ENCODE assay signal across 13 mouse cellular contexts in genomic region chr15:84256254-84256850, GRCm38 (mm10). TPM values are rescaled to one million over a fixed set of nuclear protein-coding genes. Genes with fewer than 3 reads are reported as not detected.
DNase-seq lines count a peak whose midpoint lies in the region; ATAC-seq lines count a peak whose summit lies in the region.
"Had no signal": no experiment of that assay in that cellular context is flagged by ENCODE, and none has a peak within 500 bp of the region (broad histone marks: within the 10 kb centered on the region; RNA-seq: fewer than 3 reads in every experiment).

No protein-coding gene starts in this region.

- peak; percentile 20 for ATAC-seq in common myeloid progenitor, adult 5-6 weeks (replicated peaks; ENCODE audit: low read depth, poor library complexity, severe bottlenecking)
- peak; percentile 64 for ATAC-seq in megakaryocyte, adult 5-6 weeks (ENCODE audit: poor library complexity, severe bottlenecking)
- no peak for ATAC-seq in inflammation-experienced regulatory T-cells, adult 6 months

- peaks cover 4% of the 10 kb centered on the region; the same call in 1 of the 2 replicates for H3K36me3 ChIP-seq in heart, embryonic 10.5 days
- H3K36me3 ChIP-seq: embryonic facial prominence, embryonic 10.5 days had no signal

- DNase-seq in heart, embryonic 10.5 days (ENCODE audit: low spot score), result no peak
- no peak for DNase-seq in heart, postnatal 36 days
- peak; percentile 44 for DNase-seq in layer of hippocampus, adult 9-11 months
- no peak for DNase-seq in layer of hippocampus, adult 8-10 months (ENCODE audit: low spot score in 2 of 2)
- DNase-seq in adrenal gland, postnatal 4 days (ENCODE audit: low spot score in 2 of 2), result no peak
- DNase-seq: adrenal gland, postnatal 36 days; cerebellum, adult 9-10 months; kidney, adult 11 months; kidney, postnatal 4 days had no signal

- no peaks in the 10 kb centered on the region for H3K27me3 ChIP-seq in heart, embryonic 10.5 days (ENCODE audit: insufficient read depth, poor library complexity, severe bottlenecking)

- H3K9me3 ChIP-seq in heart, embryonic 10.5 days, result no peaks in the 10 kb centered on the region
- H3K9me3 ChIP-seq: embryonic facial prominence, embryonic 10.5 days had no signal

- H3K4me3 ChIP-seq in heart, embryonic 10.5 days, result no peak overlapping the region
- H3K4me3 ChIP-seq: embryonic facial prominence, embryonic 10.5 days had no signal

- H3K27ac ChIP-seq in heart, embryonic 10.5 days, result peak overlapping the region; percentile 84

- peaks cover 90% of the 10 kb centered on the region for H3K4me1 ChIP-seq in heart, embryonic 10.5 days

- intact Hi-C loops in heart, postnatal 36 days (cut with DNase I), result no loop called here

- WGBS in heart, embryonic 10.5 days, result 72% methylated on average over 12 of the region's 12 CpGs

RNA-seq across cellular contexts. Expression of gene Parvb, which starts 24.5 kb away (rescaled TPM):
- polyA plus RNA-seq in heart, embryonic 10.5 days (2016; fragmentation: Nextera tagmentation; extraction: Ambion mirVana), result 12.8 and 17.6 TPM in 2 replicates
- total RNA-seq in heart, postnatal 36 days (2021), result 100 to 1,000 TPM; 110 to 142 TPM
- total RNA-seq in layer of hippocampus, adult 8-10 months (2022), result 10 to 100 TPM; 23.2 to 33.7 (median 26.9) TPM
- total RNA-seq in common myeloid progenitor, adult 5-6 weeks (2017), result 1.3 and 4.2 TPM in 2 replicates
- 32.7 and 38.8 TPM in 2 replicates for total RNA-seq in megakaryocyte, adult 5-6 weeks (2015)
- total RNA-seq in megakaryocyte, adult 5-6 weeks (2017), result 9.5 and 10.6 TPM in 2 replicates
- polyA plus RNA-seq in inflammation-experienced regulatory T-cells, adult 6 months (2017; shearing (Covaris generic)), result 1 to 10 TPM in 1 of 3 experiments, under 1 TPM in 1, not detected in 1; 0.89 to 2.1 TPM
- 10 to 100 TPM; 44.6 to 45.9 TPM for total RNA-seq in adrenal gland, postnatal 4 days (2021)
